Mouse (Mus musculus): ENCODE measurements around the gene Rapgef5.

DNA sequence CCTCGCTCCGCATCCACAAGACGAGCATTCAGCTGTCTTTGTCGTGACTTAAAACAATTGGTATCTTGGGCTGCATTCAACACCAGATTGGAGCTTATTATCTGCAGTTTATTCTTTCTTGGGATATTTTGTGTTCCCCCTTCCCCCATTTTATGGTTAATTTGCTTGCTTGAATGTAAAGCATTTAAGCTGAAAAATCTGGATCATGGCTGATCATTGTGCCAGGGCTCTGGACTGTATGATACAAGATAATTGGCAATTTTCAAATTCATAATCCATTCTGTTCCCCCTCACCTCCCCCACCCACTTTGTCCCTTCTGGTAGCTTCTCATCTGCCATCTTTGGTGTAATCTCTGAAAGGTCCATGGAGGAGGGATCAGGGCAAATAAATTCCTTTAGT lies 290.2 kb downstream of the Rapgef5 start:
- no peak for TF ChIP-seq TBP (IDR thresholded peaks at IDR 0.05; ENCODE audit: low read depth, low read length)
- no peak for TF ChIP-seq CHD2 (IDR thresholded peaks at IDR 0.05; ENCODE audit: low read length)
- TF ChIP-seq USF2 (IDR thresholded peaks at IDR 0.05; ENCODE audit: borderline replicate concordance in 1 of 2, insufficient read depth in 1 of 2, low read depth in 1 of 2, low read length in 2 of 2) = no peak

Data from MEL (cell line).